Mouse (Mus musculus): Measurements from ENCODE around the gene Dsel. TPM values are rescaled to one million over a fixed set of nuclear protein-coding genes. Genes with fewer than 3 reads are reported as not detected.

Gene Dsel
- total RNA-seq, 1 experiment, result 5.4 TPM

GRCm38 (mm10) chr1:111865467-111865866 is 749 bp upstream of the Dsel start:
- Histone ChIP-seq H3K9me3 (ENCODE audit: control insufficient read depth, insufficient read depth, low read depth, low read length) (no peaks in the 10 kb centered on the region), H3K27ac (ENCODE audit: insufficient read depth, low read depth, low read length, poor library complexity, severe bottlenecking) (no peak overlapping the region), H3K9ac (ENCODE audit: insufficient read depth, low read depth, low read length, poor library complexity, severe bottlenecking) (no peak overlapping the region), H3K36me3 (ENCODE audit: control insufficient read depth, insufficient read depth, low read length, poor library complexity, severe bottlenecking) (no peaks in the 10 kb centered on the region), H3K4me1 (ENCODE audit: control insufficient read depth in 2 of 2, insufficient read depth in 2 of 2, low read length in 2 of 2, poor library complexity in 1 of 2) (no peaks in the 10 kb centered on the region), H3K4me3 (ENCODE audit: insufficient read depth in 1 of 2, low read depth in 1 of 2, low read length in 2 of 2, poor library complexity in 1 of 2, severe bottlenecking in 1 of 2) (no peak overlapping the region)
- TF ChIP-seq ZNF384 (IDR thresholded peaks at IDR 0.05; ENCODE audit: low read depth, low read length) (no peak), HCFC1 (IDR thresholded peaks at IDR 0.05; ENCODE audit: borderline replicate concordance, insufficient read depth, low read length) (no peak), ZC3H11A (IDR thresholded peaks at IDR 0.05; ENCODE audit: borderline replicate concordance, low read depth, low read length) (no peak), CHD2 (IDR thresholded peaks at IDR 0.05; ENCODE audit: low read depth, low read length) (no peak)
- in situ Hi-C loops (cut with MboI; ENCODE audit: low sequenced_read_pairs in 2 of 2, unreplicated experiment in 2 of 2), result no loop called here
- no peak for DNase-seq (ENCODE audit: low read depth, low spot score)

- in situ Hi-C loops (cut with MboI; ENCODE audit: low sequenced_read_pairs in 2 of 2, unreplicated experiment in 2 of 2), result no loop called here
- DNase-seq (ENCODE audit: low read depth, low spot score), result peak; percentile 78
- H3K27ac ChIP-seq (ENCODE audit: insufficient read depth, low read depth, low read length, poor library complexity, severe bottlenecking), result no peak overlapping the region
- H3K4me3 ChIP-seq (ENCODE audit: insufficient read depth in 1 of 2, low read depth in 1 of 2, low read length in 2 of 2, poor library complexity in 1 of 2, severe bottlenecking in 1 of 2), result peak overlapping the region; percentile 88 to 94
- no peaks in the 10 kb centered on the region for H3K9me3 ChIP-seq (ENCODE audit: control insufficient read depth, insufficient read depth, low read depth, low read length)
- no peaks in the 10 kb centered on the region for H3K36me3 ChIP-seq (ENCODE audit: control insufficient read depth, insufficient read depth, low read length, poor library complexity, severe bottlenecking)
- no peaks in the 10 kb centered on the region for H3K4me1 ChIP-seq (ENCODE audit: control insufficient read depth in 2 of 2, insufficient read depth in 2 of 2, low read length in 2 of 2, poor library complexity in 1 of 2)
- peak overlapping the region; percentile 82 for H3K9ac ChIP-seq (ENCODE audit: insufficient read depth, low read depth, low read length, poor library complexity, severe bottlenecking)
- TF ChIP-seq ZNF384 (IDR thresholded peaks at IDR 0.05; ENCODE audit: low read depth, low read length), result no peak
- peak; percentile 70; the same call in 1 of the 2 replicates for TF ChIP-seq ZC3H11A (IDR thresholded peaks at IDR 0.05; ENCODE audit: borderline replicate concordance, low read depth, low read length)
- TF ChIP-seq CHD2 (IDR thresholded peaks at IDR 0.05; ENCODE audit: low read depth, low read length), result no peak
- TF ChIP-seq MAFK (IDR thresholded peaks at IDR 0.05; ENCODE audit: insufficient read depth, low read depth, low read length), result no peak
Observed at GRCm38 (mm10) chr1:111864063-111864778, 497 bp downstream of the Dsel start.

- Histone ChIP-seq H3K36me3 (ENCODE audit: control insufficient read depth, insufficient read depth, low read length, poor library complexity, severe bottlenecking) (no peaks in the 10 kb centered on the region), H3K4me1 (ENCODE audit: control insufficient read depth in 2 of 2, insufficient read depth in 2 of 2, low read length in 2 of 2, poor library complexity in 1 of 2) (no peaks in the 10 kb centered on the region), H3K9ac (ENCODE audit: insufficient read depth, low read depth, low read length, poor library complexity, severe bottlenecking) (no peak overlapping the region), H3K9me3 (ENCODE audit: control insufficient read depth, insufficient read depth, low read depth, low read length) (no peaks in the 10 kb centered on the region), H3K27ac (ENCODE audit: insufficient read depth, low read depth, low read length, poor library complexity, severe bottlenecking) (no peak overlapping the region), H3K4me3 (ENCODE audit: insufficient read depth in 1 of 2, low read depth in 1 of 2, low read length in 2 of 2, poor library complexity in 1 of 2, severe bottlenecking in 1 of 2) (no peak overlapping the region)
- DNase-seq (ENCODE audit: low read depth, low spot score), result no peak
- in situ Hi-C loops (cut with MboI; ENCODE audit: low sequenced_read_pairs in 2 of 2, unreplicated experiment in 2 of 2), result loop anchor here in 1 of 2 experiments (10.0 kb wide), 1 partner anchor 517 kb away; no protein-coding TSS in a partner anchor
- TF ChIP-seq MAFK (IDR thresholded peaks at IDR 0.05; ENCODE audit: insufficient read depth, low read depth, low read length), result no peak
- TF ChIP-seq HCFC1 (IDR thresholded peaks at IDR 0.05; ENCODE audit: borderline replicate concordance, insufficient read depth, low read length), result no peak
- TF ChIP-seq ZNF384 (IDR thresholded peaks at IDR 0.05; ENCODE audit: low read depth, low read length), result no peak
- no peak for TF ChIP-seq ZC3H11A (IDR thresholded peaks at IDR 0.05; ENCODE audit: borderline replicate concordance, low read depth, low read length)
- TF ChIP-seq CHD2 (IDR thresholded peaks at IDR 0.05; ENCODE audit: low read depth, low read length), result no peak
Observed at GRCm38 (mm10) chr1:111857852-111858251, 6.9 kb downstream of the Dsel start.

GRCm38 (mm10) chr1:111852439-111852838 is 12.3 kb downstream of the Dsel start:
- no peak overlapping the region for H3K27ac ChIP-seq (ENCODE audit: insufficient read depth, low read depth, low read length, poor library complexity, severe bottlenecking)
- H3K4me3 ChIP-seq (ENCODE audit: insufficient read depth in 1 of 2, low read depth in 1 of 2, low read length in 2 of 2, poor library complexity in 1 of 2, severe bottlenecking in 1 of 2), result no peak overlapping the region
- H3K4me1 ChIP-seq (ENCODE audit: control insufficient read depth in 2 of 2, insufficient read depth in 2 of 2, low read length in 2 of 2, poor library complexity in 1 of 2), result no peaks in the 10 kb centered on the region
- no peaks in the 10 kb centered on the region for H3K36me3 ChIP-seq (ENCODE audit: control insufficient read depth, insufficient read depth, low read length, poor library complexity, severe bottlenecking)
- no peak overlapping the region for H3K9ac ChIP-seq (ENCODE audit: insufficient read depth, low read depth, low read length, poor library complexity, severe bottlenecking)
- in situ Hi-C loops (cut with MboI; ENCODE audit: low sequenced_read_pairs in 2 of 2, unreplicated experiment in 2 of 2), result loop anchor here in 1 of 2 experiments (10.0 kb wide), 1 partner anchor 522 kb away; no protein-coding TSS in a partner anchor
- TF ChIP-seq CHD2 (IDR thresholded peaks at IDR 0.05; ENCODE audit: low read depth, low read length) (no peak), HCFC1 (IDR thresholded peaks at IDR 0.05; ENCODE audit: borderline replicate concordance, insufficient read depth, low read length) (no peak), ZC3H11A (IDR thresholded peaks at IDR 0.05; ENCODE audit: borderline replicate concordance, low read depth, low read length) (no peak), ZNF384 (IDR thresholded peaks at IDR 0.05; ENCODE audit: low read depth, low read length) (no peak), MAFK (IDR thresholded peaks at IDR 0.05; ENCODE audit: insufficient read depth, low read depth, low read length) (no peak)
- DNase-seq (ENCODE audit: low read depth, low spot score), result no peak
- H3K9me3 ChIP-seq (ENCODE audit: control insufficient read depth, insufficient read depth, low read depth, low read length), result no peaks in the 10 kb centered on the region
